Mouse (Mus musculus) midbrain, embryonic 12.5 days (tissue): ENCODE results near the gene Mex3a. TPM values are rescaled to one million over a fixed set of nuclear protein-coding genes. Genes with fewer than 3 reads are reported as not detected.

Source experiments
- ATAC-seq: fragments of 200-750 bp; cut with Nextera tagmentation; 2 replicates; pipeline ENCODE4 v1.8.0; 2017; ENCODE audit warnings: low read depth, moderate TSS enrichment, moderate library complexity; ENCODE audit not compliant: low FRiP score
- H3K27ac ChIP-seq: fragments of 300-500 bp; sonication (generic); replicated peaks from 2 replicates; pipeline ENCODE4 v1.5.1; 2016; ENCODE audit warnings: mild to moderate bottlenecking
- H3K27me3 ChIP-seq: fragments of 300-500 bp; sonication (generic); 2 replicates; pipeline ENCODE4 v1.6.1; 2016; ENCODE audit warnings: mild to moderate bottlenecking
- H3K36me3 ChIP-seq: fragments of 300-500 bp; sonication (generic); 2 replicates; pipeline ENCODE4 v1.6.1; 2016
- H3K4me1 ChIP-seq: fragments of 300-500 bp; sonication (generic); 2 replicates; pipeline ENCODE4 v1.6.1; 2016
- H3K4me2 ChIP-seq: fragments of 300-500 bp; sonication (generic); replicated peaks from 2 replicates; pipeline ENCODE4 v1.6.1; 2016; ENCODE audit warnings: mild to moderate bottlenecking, moderate library complexity
- H3K4me3 ChIP-seq: fragments of 300-500 bp; sonication (generic); 2 replicates; pipeline ENCODE4 v1.5.1; 2016; ENCODE audit warnings: mild to moderate bottlenecking
- H3K9ac ChIP-seq: fragments of 300-500 bp; sonication (generic); replicated peaks from 2 replicates; pipeline ENCODE4 v1.6.1; 2016; ENCODE audit warnings: mild to moderate bottlenecking, moderate library complexity
- H3K9me3 ChIP-seq: fragments of 300-500 bp; sonication (generic); 2 replicates; pipeline ENCODE4 v1.6.1; 2016; ENCODE audit warnings: mild to moderate bottlenecking
- WGBS: fragments of 180-500 bp; shearing (Covaris S2); methylation state at CpG from one replicate; pipeline ENCODE4 v1.1.7; 2016; 5-methylcytosine and 5-hydroxymethylcytosine counted together
- polyA plus RNA-seq: library from polyadenylated mRNA; unstranded; fragments of >200 nt; fragmentation: Nextera tagmentation; extraction: Ambion mirVana; gene quantifications from 2 replicates; pipeline ENCODE4 v1.2.1, GENCODE M21; 2016

The Mex3a gene
- polyA plus RNA-seq, 1 experiment from 2014 or later = 47.8 TPM

DNA sequence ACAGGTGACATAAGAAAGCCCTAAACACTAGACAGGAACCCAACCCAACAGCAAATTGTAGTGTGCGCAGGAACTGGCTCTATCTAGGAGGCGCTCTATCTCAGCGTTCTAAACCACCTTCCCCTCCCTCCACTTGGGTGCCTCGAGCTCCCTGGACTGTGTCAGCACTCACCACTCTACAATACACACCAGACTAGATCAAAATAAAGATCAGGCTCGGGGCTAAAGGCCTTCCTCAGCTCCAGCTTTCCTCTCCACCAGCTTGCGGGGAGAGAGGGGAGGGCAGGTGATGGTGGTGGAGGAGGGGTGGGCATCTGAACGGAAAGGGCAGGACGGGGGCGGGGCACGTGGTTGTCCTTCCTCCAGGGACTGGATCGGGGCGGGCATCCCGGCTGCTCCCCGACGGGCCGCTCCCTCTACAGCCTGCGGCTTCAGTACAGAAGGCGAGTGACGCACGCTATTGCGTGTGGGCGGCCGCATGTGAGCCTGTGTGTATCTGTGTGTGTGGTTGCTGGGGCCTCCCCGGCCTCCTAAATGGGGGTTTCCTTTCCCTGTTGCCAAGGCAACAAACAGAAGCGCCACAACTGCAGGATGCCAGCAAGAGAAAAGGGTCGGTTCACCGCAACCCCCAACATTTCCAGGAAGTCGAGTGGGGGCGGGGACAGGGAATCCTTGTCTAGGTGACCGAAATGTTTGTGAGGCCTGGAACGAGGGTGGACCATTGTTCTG, 22.3 kb upstream of the Mex3a start, which contains the start of gene Lmna:
Gene Lmna (minus strand): TSS at position 265 of the 729 bp plus-strand sequence.
- no peaks in the 10 kb centered on the region for H3K36me3 ChIP-seq
- peak within 1 kb of the TSS; percentile 40 for H3K9ac ChIP-seq
- WGBS = 3% methylated on average over 31 of the region's 31 CpGs
- ATAC-seq = peak; percentile 98
- H3K9me3 ChIP-seq = no peaks in the 10 kb centered on the region
- peaks cover 41% of the 10 kb centered on the region for H3K4me1 ChIP-seq
- peaks cover 16% of the 10 kb centered on the region for H3K27me3 ChIP-seq
- H3K4me3 ChIP-seq = peak within 1 kb of the TSS; percentile 35
- H3K27ac ChIP-seq = peak within 1 kb of the TSS; percentile 87
- H3K4me2 ChIP-seq = peak within 1 kb of the TSS; percentile 56

GRCm38 (mm10) chr3:88510421-88511289, 21.5 kb upstream of the Mex3a start:
- Histone ChIP-seq H3K36me3 (no peaks in the 10 kb centered on the region), H3K9ac (0 out of 2 replicates have a peak overlapping the region, but pooled peaks have one; percentile 40), H3K27me3 (peaks cover 13% of the 10 kb centered on the region), H3K27ac (peak overlapping the region; percentile 87), H3K4me2 (peak overlapping the region; percentile 56), H3K4me1 (peaks cover 41% of the 10 kb centered on the region), H3K4me3 (peak overlapping the region; percentile 35), H3K9me3 (no peaks in the 10 kb centered on the region)
- ATAC-seq = no peak
- 55% methylated on average over 13 of the region's 13 CpGs for WGBS

GRCm38 (mm10) chr3:88511559-88511958, 20.6 kb upstream of the Mex3a start:
- Histone ChIP-seq H3K4me3 (no peak overlapping the region), H3K36me3 (no peaks in the 10 kb centered on the region), H3K9me3 (no peaks in the 10 kb centered on the region), H3K4me1 (peaks cover 41% of the 10 kb centered on the region), H3K9ac (no peak overlapping the region), H3K27ac (no peak overlapping the region), H3K27me3 (peaks cover 13% of the 10 kb centered on the region), H3K4me2 (no peak overlapping the region)
- ATAC-seq = no peak
- WGBS = 66% methylated on average over 4 of the region's 4 CpGs

DNA sequence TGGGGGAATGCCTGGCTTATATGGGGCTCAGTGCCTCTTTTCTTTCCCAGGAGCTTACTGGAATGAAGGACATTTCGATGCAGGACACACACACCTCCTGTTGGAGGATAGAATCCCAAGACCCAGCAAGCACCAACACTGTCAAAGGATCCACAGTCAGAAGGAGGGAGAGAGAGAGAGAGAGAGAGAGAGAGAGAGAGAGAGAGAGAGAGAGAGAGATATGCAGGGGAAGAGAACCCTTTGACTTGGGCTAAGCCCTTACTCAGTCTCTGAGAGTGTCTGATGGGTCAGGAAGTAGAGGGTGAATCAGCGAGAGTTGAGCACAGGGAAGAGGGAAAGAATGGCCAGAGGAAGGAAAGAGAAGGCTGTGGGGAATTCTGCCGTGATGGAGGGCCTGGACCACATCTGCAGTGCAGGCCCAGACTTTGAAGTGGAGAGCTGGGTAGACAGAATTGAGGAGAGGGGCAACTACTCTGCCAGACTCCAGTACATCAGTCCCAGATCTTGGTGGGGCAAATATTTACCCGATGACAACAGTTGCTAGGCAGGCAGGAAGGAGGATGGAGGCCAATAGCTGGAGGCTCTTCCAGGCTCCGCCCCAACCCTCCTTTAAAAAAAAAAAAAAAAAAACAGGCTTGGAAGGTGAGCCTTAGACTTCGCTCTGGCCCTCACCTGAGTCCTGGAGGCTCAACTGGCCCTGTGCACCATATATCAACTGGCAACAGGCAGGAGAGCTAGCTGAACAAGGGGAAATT, 19.9 kb upstream of the Mex3a start:
- Histone ChIP-seq H3K27me3 (peaks cover 8% of the 10 kb centered on the region; the same call in 1 of the 2 replicates), H3K27ac (no peak overlapping the region), H3K4me3 (no peak overlapping the region), H3K9me3 (no peaks in the 10 kb centered on the region), H3K4me2 (no peak overlapping the region), H3K36me3 (no peaks in the 10 kb centered on the region), H3K4me1 (peaks cover 41% of the 10 kb centered on the region), H3K9ac (0 out of 2 replicates have a peak overlapping the region, but pooled peaks have one; percentile 4)
- no peak for ATAC-seq
- 43% methylated on average over 6 of the region's 6 CpGs for WGBS

GRCm38 (mm10) chr3:88512896-88513545, 19.2 kb upstream of the Mex3a start:
- WGBS = 49% methylated on average over 13 of the region's 15 CpGs
- H3K27ac ChIP-seq = no peak overlapping the region
- H3K4me3 ChIP-seq = no peak overlapping the region
- H3K27me3 ChIP-seq = peaks cover 5% of the 10 kb centered on the region; the same call in 1 of the 2 replicates
- ATAC-seq = no peak
- H3K36me3 ChIP-seq = no peaks in the 10 kb centered on the region
- no peak overlapping the region for H3K9ac ChIP-seq
- H3K4me1 ChIP-seq = peaks cover 41% of the 10 kb centered on the region
- no peak overlapping the region for H3K4me2 ChIP-seq
- no peaks in the 10 kb centered on the region for H3K9me3 ChIP-seq

DNA sequence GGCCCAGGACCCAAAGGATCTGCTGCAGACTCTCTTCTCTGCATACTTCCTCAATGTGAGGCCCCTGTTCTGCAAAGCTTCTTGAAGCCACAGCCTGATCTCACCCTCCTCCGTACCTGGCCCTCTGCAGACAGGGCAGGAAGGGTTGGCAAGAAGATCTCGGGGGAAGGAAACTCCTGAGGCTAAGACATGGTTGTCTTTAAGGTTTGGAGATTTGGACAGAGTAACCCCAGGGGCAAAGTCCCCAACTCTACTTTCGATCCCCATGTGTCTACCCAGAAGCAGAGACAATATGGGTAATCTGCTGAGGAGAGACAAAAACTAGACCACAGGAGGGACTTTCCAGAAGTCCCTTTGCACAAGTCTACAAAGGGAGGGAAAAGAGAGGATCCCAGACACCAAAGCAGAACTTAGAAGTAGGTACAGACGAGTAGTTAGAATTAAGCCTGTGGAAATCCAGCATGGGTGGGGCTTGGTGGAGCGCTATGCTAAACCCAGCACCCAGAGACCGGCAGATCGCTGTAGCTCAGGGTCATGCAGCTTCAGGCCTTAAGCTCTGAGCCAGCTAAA, 18.6 kb upstream of the Mex3a start:
- peaks cover 41% of the 10 kb centered on the region for H3K4me1 ChIP-seq
- H3K4me3 ChIP-seq = no peak overlapping the region
- H3K4me2 ChIP-seq = no peak overlapping the region
- peaks cover 5% of the 10 kb centered on the region; the same call in 1 of the 2 replicates for H3K27me3 ChIP-seq
- H3K9me3 ChIP-seq = no peaks in the 10 kb centered on the region
- H3K36me3 ChIP-seq = no peaks in the 10 kb centered on the region
- WGBS = 78% methylated on average over 7 of the region's 7 CpGs
- no peak overlapping the region for H3K27ac ChIP-seq
- no peak for ATAC-seq
- H3K9ac ChIP-seq = no peak overlapping the region

GRCm38 (mm10) chr3:88514231-88515094, 17.7 kb upstream of the Mex3a start:
- Histone ChIP-seq H3K9ac (no peak overlapping the region), H3K4me1 (peaks cover 37% of the 10 kb centered on the region), H3K4me3 (no peak overlapping the region), H3K27ac (no peak overlapping the region), H3K36me3 (no peaks in the 10 kb centered on the region), H3K27me3 (peaks cover 5% of the 10 kb centered on the region; the same call in 1 of the 2 replicates), H3K4me2 (no peak overlapping the region), H3K9me3 (no peaks in the 10 kb centered on the region)
- WGBS = 88% methylated on average over 10 of the region's 10 CpGs
- ATAC-seq = no peak

DNA sequence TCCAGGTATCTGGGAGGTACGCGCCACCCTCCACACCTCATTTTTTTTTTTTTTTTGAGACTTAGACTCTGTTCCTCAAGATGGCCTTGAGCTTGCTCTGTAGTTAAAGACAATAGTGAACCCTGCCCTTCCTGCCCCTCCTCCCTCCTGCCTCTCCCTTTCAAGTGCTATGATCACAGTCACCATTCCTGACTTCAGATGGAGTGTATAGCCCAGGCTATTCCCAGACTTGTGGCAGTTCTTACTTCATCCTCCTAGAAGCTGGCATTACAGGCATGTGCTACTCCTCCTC, 17.2 kb upstream of the Mex3a start:
- Histone ChIP-seq H3K27me3 (peaks cover 5% of the 10 kb centered on the region; the same call in 1 of the 2 replicates), H3K9ac (no peak overlapping the region), H3K27ac (no peak overlapping the region), H3K4me1 (peaks cover 32% of the 10 kb centered on the region), H3K36me3 (no peaks in the 10 kb centered on the region), H3K4me2 (no peak overlapping the region), H3K4me3 (no peak overlapping the region), H3K9me3 (no peaks in the 10 kb centered on the region)
- 93% methylated on average over 2 of the region's 2 CpGs for WGBS
- ATAC-seq = no peak

DNA sequence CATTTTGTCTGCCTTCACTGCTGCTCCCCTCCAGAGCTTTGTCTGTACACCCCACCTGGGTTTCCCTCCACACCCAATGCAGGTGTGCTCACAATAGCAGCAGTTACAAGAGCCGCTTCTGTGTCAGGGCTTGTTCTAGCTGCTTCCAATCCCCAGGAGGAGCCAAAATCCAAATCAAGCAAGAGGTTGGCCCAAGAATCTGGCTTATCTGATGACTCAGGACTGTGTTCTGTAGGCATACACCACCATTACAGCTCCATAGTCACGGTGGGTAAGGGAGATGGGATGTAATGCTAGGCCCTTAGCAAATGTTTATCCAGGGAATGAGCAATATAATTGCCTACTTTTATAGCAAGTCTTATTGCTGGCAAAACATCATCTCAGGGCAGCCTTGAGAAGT, 15.8 kb upstream of the Mex3a start:
- H3K36me3 ChIP-seq = no peaks in the 10 kb centered on the region
- no peaks in the 10 kb centered on the region for H3K9me3 ChIP-seq
- peaks cover 4% of the 10 kb centered on the region; the same call in 1 of the 2 replicates for H3K27me3 ChIP-seq
- WGBS = 85% methylated on average over 2 of the region's 2 CpGs
- ATAC-seq = no peak
- peaks cover 23% of the 10 kb centered on the region for H3K4me1 ChIP-seq
- H3K27ac ChIP-seq = no peak overlapping the region
- no peak overlapping the region for H3K4me2 ChIP-seq
- no peak overlapping the region for H3K4me3 ChIP-seq
- H3K9ac ChIP-seq = no peak overlapping the region

DNA sequence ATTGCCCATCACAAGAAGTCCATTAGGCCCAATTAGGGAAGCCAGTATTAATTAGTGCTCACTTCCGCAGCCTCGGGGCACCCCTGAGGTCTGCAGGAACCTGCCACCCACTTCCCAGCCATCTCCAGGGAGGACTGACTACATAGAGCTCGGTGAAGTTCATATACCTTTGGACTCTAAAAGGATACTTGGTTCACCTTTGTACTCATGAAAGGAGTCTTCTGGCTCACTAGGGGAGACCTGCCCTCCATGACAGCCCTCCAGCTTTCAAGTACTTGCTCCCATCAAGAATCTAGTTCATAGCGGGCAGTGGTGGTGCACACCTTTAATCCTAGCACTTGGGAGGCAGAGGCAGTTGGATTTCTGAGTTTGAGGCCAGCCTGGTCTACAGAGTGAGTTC, 13.8 kb upstream of the Mex3a start:
- no peak overlapping the region for H3K4me2 ChIP-seq
- H3K36me3 ChIP-seq = peaks cover 8% of the 10 kb centered on the region; the same call in 1 of the 2 replicates
- no peak overlapping the region for H3K4me3 ChIP-seq
- WGBS = 90% methylated on average over 4 of the region's 4 CpGs
- 0 out of 2 replicates have a peak, but pooled peaks cover 6% of the 10 kb centered on the region for H3K4me1 ChIP-seq
- H3K27ac ChIP-seq = no peak overlapping the region
- no peaks in the 10 kb centered on the region; the same call in 1 of the 2 replicates for H3K27me3 ChIP-seq
- H3K9me3 ChIP-seq = no peaks in the 10 kb centered on the region
- ATAC-seq = no peak
- no peak overlapping the region for H3K9ac ChIP-seq
